Mouse (Mus musculus) spleen, adult 2 months (tissue): ENCODE data around the gene Lpo. TPM values are rescaled to one million over a fixed set of nuclear protein-coding genes. Genes with fewer than 3 reads are reported as not detected.
A peak's percentile ranks its signal among the peaks of the same experiment; 100 is the strongest.

Experiments used
- DNase-seq, 2 experiments: peaks; one replicate each; pipeline versions ENCODE4 v3.0.0 to v3.0.0-alpha.2; 2012 to 2021; ENCODE audit warnings: low spot score in 2 of 2, low read depth in 1 of 2
- H3K27ac ChIP-seq: fragments of 200-500 bp; 2 replicates; pipeline ENCODE4 v1.5.1; 2012; ENCODE audit warnings: low read length, inconsistent platforms; ENCODE audit not compliant: insufficient read depth
- H3K27me3 ChIP-seq: fragments of 200-500 bp; 2 replicates; pipeline ENCODE4 v1.6.1; 2012; ENCODE audit warnings: mild to moderate bottlenecking, moderate library complexity, low read length, inconsistent platforms; ENCODE audit not compliant: control insufficient read depth, insufficient read depth
- H3K36me3 ChIP-seq: fragments of 200-500 bp; 2 replicates; pipeline ENCODE4 v1.6.1; 2012; ENCODE audit warnings: mild to moderate bottlenecking, low read length, inconsistent platforms; ENCODE audit not compliant: control insufficient read depth, insufficient read depth
- H3K4me1 ChIP-seq: fragments of 200-500 bp; 2 replicates; pipeline ENCODE4 v1.6.1; 2011; ENCODE audit warnings: inconsistent platforms; ENCODE audit not compliant: control insufficient read depth, insufficient read depth, insufficient read length
- H3K4me3 ChIP-seq: fragments of 200-500 bp; 2 replicates; pipeline ENCODE4 v1.5.1; 2011; ENCODE audit warnings: mild to moderate bottlenecking, inconsistent platforms; ENCODE audit not compliant: insufficient read depth, insufficient read length; ENCODE audit errors: extremely low read depth
- CTCF ChIP-seq: fragments of 200-500 bp; IDR thresholded peaks from 2 replicates; pipeline ENCODE4 v1.5.1; 2011; ENCODE audit warnings: mild to moderate bottlenecking, inconsistent platforms; ENCODE audit not compliant: insufficient read depth, insufficient read length, insufficient replicate concordance; ENCODE audit errors: extremely low read depth
- POLR2A ChIP-seq: fragments of 200-500 bp; IDR thresholded peaks from 2 replicates; pipeline ENCODE4 v1.6.1; 2011; ENCODE audit warnings: low read depth, low read length, inconsistent platforms
- WGBS: fragments of 180-500 bp; shearing (Covaris S2); methylation state at CpG from one replicate; pipeline ENCODE4 v1.1.7; 2018; 5-methylcytosine and 5-hydroxymethylcytosine counted together
- polyA plus RNA-seq: library from polyadenylated mRNA; depleted of rRNA; stranded (reverse); fragments of >200 nt; gene quantifications from 2 replicates; pipeline ENCODE4 v1.2.3, GENCODE M21; 2012; rRNA removed

Gene Lpo
- polyA plus RNA-seq, 1 experiment, result 0.02 TPM

DNA sequence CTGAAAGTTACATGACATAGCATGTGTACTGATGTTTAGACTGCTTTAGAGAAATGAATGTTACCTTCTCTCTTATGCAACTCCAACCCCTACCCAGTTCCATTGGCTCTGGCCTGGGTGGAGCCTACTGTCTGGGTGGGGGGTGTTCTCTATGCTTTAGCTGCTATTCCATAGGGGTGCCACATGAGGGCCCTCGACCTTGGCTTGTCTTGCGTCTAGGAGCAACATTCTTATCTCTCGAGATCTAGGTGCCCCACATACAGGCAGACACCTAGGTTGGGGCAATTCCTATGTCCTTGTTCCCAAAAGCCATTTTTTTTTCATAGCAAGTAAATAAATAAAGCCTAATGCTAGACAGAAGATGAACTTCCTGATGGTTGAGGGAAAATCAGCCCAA, 68.5 kb downstream of the Lpo start:
- Histone ChIP-seq H3K4me1 (peaks cover 12% of the 10 kb centered on the region), H3K27ac (peak overlapping the region; percentile 6; the same call in 1 of the 2 replicates)

GRCm38 (mm10) chr11:87758957-87759608, 69.0 kb downstream of the Lpo start:
- Histone ChIP-seq H3K4me1 (peaks cover 10% of the 10 kb centered on the region), H3K4me3 (no peak overlapping the region), H3K27ac (no peak overlapping the region), H3K27me3 (0 out of 2 replicates have a peak, but pooled peaks cover under 1% of the 10 kb centered on the region), H3K36me3 (peaks cover 18% of the 10 kb centered on the region)
- WGBS, result 12% methylated on average over 4 of the region's 4 CpGs
- TF ChIP-seq CTCF (no peak), POLR2A (peak; percentile 1; the same call in 1 of the 2 replicates)
- peak in 1 of 2 experiments; percentile 63 for DNase-seq

More for the DNA sequence above, 68.5 kb downstream of the Lpo start:
- DNase-seq, result peak; percentile 74 to 76
- TF ChIP-seq CTCF (peak; percentile 26; the same call in 1 of the 2 replicates), POLR2A (no peak)
- H3K4me3 ChIP-seq, result no peak overlapping the region
- WGBS, result 3% methylated on average over 3 of the region's 3 CpGs
- H3K27me3 ChIP-seq, result peaks cover 6% of the 10 kb centered on the region
- peaks cover 18% of the 10 kb centered on the region for H3K36me3 ChIP-seq

- Histone ChIP-seq H3K27me3 (no peaks in the 10 kb centered on the region), H3K36me3 (peaks cover 18% of the 10 kb centered on the region), H3K4me1 (peaks cover 10% of the 10 kb centered on the region; the same call in 1 of the 2 replicates), H3K4me3 (peak overlapping the region; percentile 85), H3K27ac (peak overlapping the region; percentile 65)
- DNase-seq, result peak; percentile 34 to 63
- WGBS, result 28% methylated on average over 7 of the region's 7 CpGs
- TF ChIP-seq CTCF (no peak), POLR2A (peak; percentile 75)
Measured at GRCm38 (mm10) chr11:87758161-87758911, 69.8 kb downstream of the Lpo start.

DNA sequence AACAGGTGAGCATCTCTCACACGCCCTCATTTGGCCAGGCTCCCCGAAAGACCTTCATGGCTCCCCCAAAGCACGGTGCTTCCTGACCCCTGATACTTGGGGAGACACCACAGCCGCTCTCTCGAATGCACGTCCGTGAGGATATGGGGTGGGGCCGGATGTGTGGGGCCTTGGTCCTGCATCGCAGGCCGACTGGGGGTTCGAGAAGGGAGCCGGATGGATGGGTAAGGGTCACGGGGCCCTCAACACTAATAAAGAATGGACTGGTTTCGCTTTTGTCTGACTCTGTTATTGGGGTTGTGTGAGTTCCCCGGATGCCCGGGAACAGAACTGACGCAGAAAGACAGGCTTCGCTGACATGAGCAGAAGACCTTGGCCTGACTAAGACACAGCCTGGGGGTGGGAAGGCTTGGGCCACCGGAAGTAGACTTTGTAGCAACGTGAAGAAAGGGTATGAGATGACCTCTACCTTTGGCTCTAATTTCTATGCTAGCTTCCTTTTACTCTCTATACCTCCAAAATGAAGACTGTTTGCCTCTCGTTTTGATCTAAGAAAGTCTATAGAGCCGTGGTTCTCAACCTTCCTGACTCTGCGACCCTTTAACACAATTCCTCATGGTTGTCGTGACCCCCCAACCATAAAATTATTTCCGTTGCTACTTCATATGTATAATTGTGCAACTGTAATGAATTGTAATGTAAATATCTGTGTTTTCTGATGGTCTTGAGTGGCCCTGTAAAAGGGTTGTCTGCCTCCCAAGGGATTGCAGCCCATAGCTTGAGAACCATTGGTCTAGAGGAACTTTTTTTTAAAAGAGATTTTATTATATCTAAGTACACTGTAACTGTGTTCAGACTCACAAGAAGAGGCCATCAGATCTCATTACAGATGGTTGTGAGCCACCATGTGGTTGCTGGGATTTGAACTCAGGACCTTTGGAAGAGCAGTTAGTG, 70.8 kb downstream of the Lpo start:
- H3K4me1 ChIP-seq, result peaks cover 17% of the 10 kb centered on the region; the same call in 1 of the 2 replicates
- H3K27me3 ChIP-seq, result no peaks in the 10 kb centered on the region
- peaks cover 18% of the 10 kb centered on the region for H3K36me3 ChIP-seq
- peak overlapping the region; percentile 85 for H3K4me3 ChIP-seq
- TF ChIP-seq POLR2A, result no peak
- no peak for TF ChIP-seq CTCF
- peak overlapping the region; percentile 98 for H3K27ac ChIP-seq
- WGBS, result 6% methylated on average over 25 of the region's 25 CpGs
- peak; percentile 54 for DNase-seq

Other genes with a start within 250 kb of the Lpo start
- gene Mtmr4, start 236.1 kb downstream of the Lpo start, polyA plus RNA-seq, result 23.8 and 28.1 TPM in 2 replicates
- gene Hsf5, start 211.1 kb downstream of the Lpo start, polyA plus RNA-seq, result 0.01 TPM in 1 of 2 replicates, not detected in the other
- 3.5 and 4.9 TPM in 2 replicates for gene Rnf43, start 165.6 kb downstream of the Lpo start, polyA plus RNA-seq
- gene Supt4a, start 90.7 kb downstream of the Lpo start, polyA plus RNA-seq, result 59.1 and 62.2 TPM in 2 replicates
- 6.1 and 6.2 TPM in 2 replicates for gene Tspoap1, start 67.7 kb downstream of the Lpo start, polyA plus RNA-seq
- 21.9 and 28.7 TPM in 2 replicates for gene Mpo, start 34.7 kb downstream of the Lpo start, polyA plus RNA-seq
- 12.6 and 13.3 TPM in 2 replicates for gene Mks1, start 24.9 kb upstream of the Lpo start, polyA plus RNA-seq
- gene Epx, start 47.2 kb upstream of the Lpo start, polyA plus RNA-seq, result 2.5 and 12.7 TPM in 2 replicates
- gene Olfr462, start 64.0 kb upstream of the Lpo start, polyA plus RNA-seq, result not detected in 2 replicates
- gene Olfr463, start 69.1 kb upstream of the Lpo start, polyA plus RNA-seq, result not detected in 2 replicates
- not detected in 2 replicates for gene Olfr464, start 92.7 kb upstream of the Lpo start, polyA plus RNA-seq
- gene Dynll2, start 159.2 kb upstream of the Lpo start, polyA plus RNA-seq, result 28.6 and 33.8 TPM in 2 replicates
- gene Srsf1, start 219.1 kb upstream of the Lpo start, polyA plus RNA-seq, result 106 and 133 TPM in 2 replicates
- 14.2 and 15.5 TPM in 2 replicates for gene Vezf1, start 240.0 kb upstream of the Lpo start, polyA plus RNA-seq